Mouse (Mus musculus) layer of hippocampus, postnatal 36 days (tissue): ENCODE results near the gene Coa3. TPM values are rescaled to one million over a fixed set of nuclear protein-coding genes. Genes with fewer than 3 reads are reported as not detected.
"Not testable (repeated sequence)": the region's sequence is repeated elsewhere in the genome, so short reads cannot be mapped to it uniquely, and the experiment has no call there.

Source experiments
- DNase-seq, 2 experiments: peaks; one replicate each; pipeline ENCODE4 v3.0.0; 2022
- total RNA-seq, 2 experiments: library from RNA; stranded (reverse); gene quantifications; 2 replicates each; pipeline ENCODE4 v1.2.3; 2021

The Coa3 gene
- total RNA-seq: 100 to 1,000 TPM in 1 of 2 experiments, 10 to 100 TPM in 1; 96.7 to 113 TPM

GRCm38 (mm10) chr11:101278223-101279192, at the start of gene Coa3, which contains the start of gene Cntd1:
Coa3 (minus strand) TSS chr11:101279114.
Cntd1 (plus strand) TSS chr11:101279012.
- DNase-seq: peak; percentile 81 to 84

GRCm38 (mm10) chr11:101327311-101327710, 48.4 kb upstream of the Coa3 start:
- peak in 1 of 2 experiments; percentile 8 for DNase-seq

- no peak for DNase-seq
Observed at GRCm38 (mm10) chr11:101326147-101326546, 47.2 kb upstream of the Coa3 start.

- DNase-seq: not testable (repeated sequence)
Observed at GRCm38 (mm10) chr11:101325201-101325600, 46.3 kb upstream of the Coa3 start.

GRCm38 (mm10) chr11:101324763-101325162, 45.8 kb upstream of the Coa3 start, which contains the start of gene Aoc2:
Aoc2 (plus strand) TSS chr11:101325063.
- no peak for DNase-seq

GRCm38 (mm10) chr11:101323609-101324008, 44.7 kb upstream of the Coa3 start:
- DNase-seq: peak; percentile 72 to 73

- no peak for DNase-seq
Observed at GRCm38 (mm10) chr11:101316501-101316917, 37.6 kb upstream of the Coa3 start.

- peak; percentile 93 to 94 for DNase-seq
Observed at GRCm38 (mm10) chr11:101315665-101316500, 37.0 kb upstream of the Coa3 start, which contains the start of gene Psme3. Psme3 (plus strand) TSS chr11:101316213.

GRCm38 (mm10) chr11:101315082-101315650, 36.3 kb upstream of the Coa3 start:
- DNase-seq: no peak

GRCm38 (mm10) chr11:101314567-101314966, 35.7 kb upstream of the Coa3 start:
- no peak for DNase-seq

GRCm38 (mm10) chr11:101312150-101312549, 33.2 kb upstream of the Coa3 start:
- no peak for DNase-seq

GRCm38 (mm10) chr11:101311083-101311482, 32.2 kb upstream of the Coa3 start:
- DNase-seq: no peak

- no peak for DNase-seq
Observed at GRCm38 (mm10) chr11:101307744-101308143, 28.8 kb upstream of the Coa3 start.

- DNase-seq: peak; percentile 95 to 96
Observed at GRCm38 (mm10) chr11:101302004-101302798, 23.3 kb upstream of the Coa3 start, which contains the start of gene Becn1. Becn1 (minus strand) TSS chr11:101302286.

- no peak for DNase-seq
Observed at GRCm38 (mm10) chr11:101301299-101302003, 22.5 kb upstream of the Coa3 start.

GRCm38 (mm10) chr11:101300881-101301280, 22.0 kb upstream of the Coa3 start:
- no peak for DNase-seq

GRCm38 (mm10) chr11:101295191-101295590, 16.3 kb upstream of the Coa3 start:
- DNase-seq: no peak

- no peak for DNase-seq
Observed at GRCm38 (mm10) chr11:101291231-101291630, 12.3 kb upstream of the Coa3 start.

- DNase-seq: no peak
Observed at GRCm38 (mm10) chr11:101287306-101287705, 8.4 kb upstream of the Coa3 start.

GRCm38 (mm10) chr11:101283805-101284204, 4.9 kb upstream of the Coa3 start:
- DNase-seq: no peak

GRCm38 (mm10) chr11:101282896-101283295, 4.0 kb upstream of the Coa3 start:
- no peak for DNase-seq
